Comparison of ENCODE assay signal across 18 mouse cellular contexts in genomic region chr4:45522956-45523355, GRCm38 (mm10). TPM values are rescaled to one million over a fixed set of nuclear protein-coding genes. Genes with fewer than 3 reads are reported as not detected.
A peak's percentile ranks its signal among the peaks of the same experiment; 100 is the strongest.
DNase-seq lines count a peak whose midpoint lies in the region; ATAC-seq lines count a peak whose summit lies in the region.
"Had no signal": no experiment of that assay in that cellular context is flagged by ENCODE, and none has a peak within 500 bp of the region (broad histone marks: within the 10 kb centered on the region; RNA-seq: fewer than 3 reads in every experiment).

No protein-coding gene starts in this region.

- H3K4me1 ChIP-seq in heart, embryonic 13.5 days = peaks cover 90% of the 10 kb centered on the region

- DNase-seq in heart, postnatal 14 days = no peak
- DNase-seq in lung, postnatal 10 days = peak; percentile 18
- DNase-seq in lung, postnatal 36 days = no peak
- peak; percentile 61 to 80 for DNase-seq in kidney, postnatal 36 days
- DNase-seq in urinary bladder, postnatal 25 days (ENCODE audit: low spot score) = no peak
- DNase-seq in gastrocnemius, adult 8-10 months (ENCODE audit: low spot score in 2 of 2) = no peak
- DNase-seq: adrenal gland, postnatal 14 days; cerebellum, postnatal 36 days; spleen, adult 18-20 months had no signal

- intact Hi-C loops in heart, postnatal 14 days (cut with DNase I) = no loop called here

- peaks cover 24% of the 10 kb centered on the region for H3K36me3 ChIP-seq in heart, embryonic 13.5 days
- H3K36me3 ChIP-seq: hindbrain, embryonic 12.5 days; midbrain, embryonic 12.5 days; neural tube, embryonic 15.5 days had no signal

- no peak for ATAC-seq in heart, embryonic 13.5 days (ENCODE audit: extremely low read depth, insufficient number of reproducible peaks, low FRiP score, low TSS enrichment)
- ATAC-seq: CD4-positive, CD25-positive, alpha-beta regulatory T cell, adult 4 months; intestine, embryonic 15.5 days had no signal

- H3K4me2 ChIP-seq in heart, embryonic 13.5 days = 0 out of 2 replicates have a peak overlapping the region, but pooled peaks have one; percentile 3
- H3K4me2 ChIP-seq: hindbrain, embryonic 12.5 days; intestine, embryonic 15.5 days; midbrain, embryonic 12.5 days; neural tube, embryonic 15.5 days; stomach, embryonic 15.5 days had no signal

- H3K9ac ChIP-seq in heart, embryonic 13.5 days = peak overlapping the region; percentile 52; the same call in 1 of the 2 replicates
- H3K9ac ChIP-seq: hindbrain, embryonic 12.5 days; intestine, embryonic 15.5 days; midbrain, embryonic 12.5 days; neural tube, embryonic 15.5 days; stomach, embryonic 15.5 days had no signal

- no peak overlapping the region for H3K27ac ChIP-seq in heart, embryonic 13.5 days (replicated peaks)
- H3K27ac ChIP-seq: embryonic facial prominence, embryonic 10.5 days; hindbrain, embryonic 12.5 days; intestine, embryonic 15.5 days; macrophage; midbrain, embryonic 12.5 days; neural tube, embryonic 15.5 days; stomach, embryonic 15.5 days had no signal

- no peaks in the 10 kb centered on the region for H3K9me3 ChIP-seq in heart, embryonic 13.5 days
- H3K9me3 ChIP-seq: embryonic facial prominence, embryonic 10.5 days; hindbrain, embryonic 12.5 days; intestine, embryonic 15.5 days; midbrain, embryonic 12.5 days; neural tube, embryonic 15.5 days; stomach, embryonic 15.5 days had no signal

- no peaks in the 10 kb centered on the region; the same call in 1 of the 2 replicates for H3K27me3 ChIP-seq in heart, embryonic 13.5 days (replicated peaks)
- H3K27me3 ChIP-seq: intestine, embryonic 15.5 days; neural tube, embryonic 15.5 days; stomach, embryonic 15.5 days had no signal

- H3K4me3 ChIP-seq in heart, embryonic 13.5 days = no peak overlapping the region
- H3K4me3 ChIP-seq: embryonic facial prominence, embryonic 10.5 days; hindbrain, embryonic 12.5 days; intestine, embryonic 15.5 days; midbrain, embryonic 12.5 days; neural tube, embryonic 15.5 days; stomach, embryonic 15.5 days had no signal

RNA-seq across cellular contexts. Expression of gene Shb, which starts 9.3 kb away (rescaled TPM):
- polyA plus RNA-seq in heart, embryonic 13.5 days (2015; fragmentation: Nextera tagmentation; extraction: Ambion mirVana) = 8.6 and 8.8 TPM in 2 replicates
- 10 to 100 TPM; 29.7 to 46.1 TPM for total RNA-seq in heart, postnatal 14 days (2021)
- 1 to 10 TPM; 4.1 to 8.8 (median 6.6) TPM for total RNA-seq in gastrocnemius, adult 8-10 months (2022)

Comparison
In these comparisons a context has a peak if more than half of its experiments do, and no peak if none do; other contexts are left out.
1. DNase-seq: peak in lung, postnatal 10 days (single experiment) and kidney, postnatal 36 days (2 of 2); none in heart, postnatal 14 days (0 of 2), lung, postnatal 36 days (single experiment), urinary bladder, postnatal 25 days (single experiment) and gastrocnemius, adult 8-10 months (0 of 2).